Mouse (Mus musculus): ENCODE results near the gene Pck1.

- TF ChIP-seq POLR2A (IDR thresholded peaks at IDR 0.05; ENCODE audit: borderline replicate concordance, control insufficient read depth, low read depth, low read length) (no peak), CTCF (IDR thresholded peaks at IDR 0.05; ENCODE audit: control insufficient read depth, insufficient read depth, low read length) (no peak)
Measured at GRCm38 (mm10) chr2:173203726-173204125, 50.9 kb downstream of the Pck1 start.

Data from bone marrow, adult 2 months (tissue).